Mouse (Mus musculus): ENCODE measurements around the gene Macrod1.

DNA sequence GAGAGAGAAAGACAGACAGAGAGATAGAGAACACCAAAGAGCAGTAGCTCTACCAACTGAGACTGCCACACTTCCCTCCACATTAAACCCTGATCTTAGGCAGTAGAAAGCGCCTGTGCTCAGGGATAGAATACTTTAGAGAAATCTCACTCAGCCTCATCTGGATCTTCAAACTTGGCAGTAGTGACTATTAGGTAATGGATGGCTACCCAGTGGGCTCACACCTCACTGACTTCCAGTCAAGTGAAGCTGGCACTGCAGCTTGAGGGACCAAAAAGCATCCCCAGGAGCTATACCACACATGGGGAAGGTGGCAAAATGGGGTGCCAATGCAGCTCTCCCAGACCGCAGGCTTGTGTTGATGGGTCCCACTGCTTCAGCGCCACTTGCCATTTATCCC is 167.6 kb downstream of the Macrod1 start:
- TF ChIP-seq POLR2A (IDR thresholded peaks at IDR 0.05; ENCODE audit: insufficient read depth, low read length) (no peak), CTCF (IDR thresholded peaks at IDR 0.05; ENCODE audit: low read depth, low read length) (no peak), EP300 (IDR thresholded peaks at IDR 0.05; ENCODE audit: insufficient read depth, low read depth, low read length) (no peak)
